Mouse (Mus musculus) frontal cortex, adult 2 months (tissue): ENCODE data around the gene Nr3c2. TPM values are rescaled to one million over a fixed set of nuclear protein-coding genes. Genes with fewer than 3 reads are reported as not detected.
A peak's percentile ranks its signal among the peaks of the same experiment; 100 is the strongest.

Experiments used
- DNase-seq, 2 experiments: peaks; one replicate each; pipeline ENCODE4 v3.0.0; 2022; ENCODE audit warnings: low spot score in 1 of 2; ENCODE audit errors: extremely low spot score in 1 of 2
- polyA plus RNA-seq: library from polyadenylated mRNA; depleted of rRNA; stranded (reverse); fragments of >200 nt; gene quantifications from 2 replicates; pipeline ENCODE4 v1.2.3, GENCODE M21; 2012

The Nr3c2 gene
- polyA plus RNA-seq, 1 experiment, result 16.6 TPM

DNA sequence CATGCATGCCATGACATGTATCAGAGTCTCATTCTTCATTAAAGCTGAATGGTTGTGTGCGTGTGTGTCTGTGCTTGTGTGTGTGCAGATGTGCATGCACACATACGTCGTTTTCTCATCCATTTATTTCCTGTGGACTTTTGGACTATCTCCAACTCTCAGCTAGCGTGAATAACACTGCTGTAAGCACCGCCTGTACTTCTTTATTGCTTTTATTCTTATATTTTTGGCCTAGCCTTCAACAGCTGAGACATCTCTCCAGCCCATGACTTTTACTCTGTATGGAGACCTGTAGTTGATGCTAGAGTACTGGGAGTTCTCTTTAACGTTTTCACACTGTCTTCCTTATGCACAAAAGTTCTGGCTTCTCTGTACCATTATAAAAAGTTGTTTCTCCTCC, 332.6 kb downstream of the Nr3c2 start:
- no peak for DNase-seq

DNA sequence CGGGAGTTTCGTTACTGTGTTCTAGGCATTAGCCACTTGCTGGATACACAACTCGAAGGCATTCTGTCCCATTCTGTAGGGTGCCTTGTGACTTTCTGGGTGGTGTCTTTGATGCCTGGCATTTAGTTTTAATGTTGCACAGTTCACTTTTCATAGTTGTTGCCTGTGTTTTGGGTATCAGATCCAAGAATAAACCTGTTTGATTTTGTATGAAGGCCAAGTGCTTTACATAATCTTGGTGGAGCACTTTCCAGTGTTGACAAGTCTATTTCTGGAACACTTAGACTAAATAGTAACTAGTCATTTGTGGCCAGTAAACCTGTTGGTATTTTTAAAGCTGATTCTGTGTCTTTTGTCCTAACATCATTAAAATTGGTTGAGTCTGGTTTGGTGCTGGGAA, 333.2 kb downstream of the Nr3c2 start:
- no peak for DNase-seq

DNA sequence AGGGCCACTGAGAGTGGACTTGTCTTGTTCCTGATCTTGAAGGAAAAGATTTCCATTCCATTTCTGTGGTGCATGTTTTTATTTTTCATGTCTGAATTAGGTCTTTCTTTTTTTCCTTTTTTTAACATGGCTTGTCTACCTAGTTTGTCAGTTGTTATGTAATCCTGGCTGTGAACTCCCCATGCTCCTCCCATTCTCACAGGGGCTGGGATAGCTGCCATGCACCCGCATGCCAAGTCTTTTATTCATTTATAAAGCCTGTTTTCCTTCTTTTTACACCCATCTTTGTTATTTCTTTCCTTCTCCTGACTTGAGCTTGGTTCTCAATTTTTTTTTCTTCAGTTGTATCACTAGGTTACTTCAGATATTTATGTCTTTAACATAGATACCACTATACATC, 337.5 kb downstream of the Nr3c2 start:
- peak in 1 of 2 experiments; percentile 42 for DNase-seq

DNA sequence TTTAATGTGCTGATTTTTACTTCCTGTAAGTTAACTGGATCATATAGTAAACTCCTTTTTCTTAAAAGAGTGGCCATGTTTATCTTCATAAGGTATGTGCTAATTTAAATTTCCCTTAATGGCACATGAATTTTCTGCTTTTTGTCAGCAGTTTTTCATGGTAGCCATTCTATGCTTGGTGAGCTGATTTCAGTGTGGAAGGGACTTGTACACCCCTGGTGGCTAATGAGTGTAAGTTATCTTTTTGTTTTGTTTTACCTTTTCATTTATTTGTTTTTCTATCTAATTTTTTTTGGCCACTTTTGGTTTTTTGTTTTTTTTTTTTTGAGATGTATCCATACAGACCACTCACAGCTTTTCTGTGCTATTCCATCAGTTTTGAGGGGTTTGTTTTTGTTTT, 340.2 kb downstream of the Nr3c2 start:
- no peak for DNase-seq

DNA sequence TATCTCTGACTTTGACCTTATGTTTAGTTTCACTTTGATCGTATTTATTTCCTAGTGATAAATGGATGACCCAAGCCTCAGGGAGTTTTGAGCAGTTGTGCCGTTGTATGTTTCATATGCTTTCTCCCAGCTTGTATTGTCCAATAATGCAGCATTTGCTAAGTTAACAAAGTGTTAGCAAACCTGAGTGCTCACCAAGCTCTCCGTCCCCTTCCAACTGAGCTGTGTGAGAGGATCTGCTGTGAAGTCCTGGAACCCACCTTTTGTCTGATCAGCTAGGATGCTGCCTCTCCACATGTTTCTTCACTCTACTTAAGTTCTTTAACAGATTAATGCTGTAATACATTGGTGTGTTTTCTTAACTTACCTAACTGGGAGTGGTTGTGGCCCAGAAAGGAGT, 342.1 kb downstream of the Nr3c2 start:
- DNase-seq, result no peak

DNA sequence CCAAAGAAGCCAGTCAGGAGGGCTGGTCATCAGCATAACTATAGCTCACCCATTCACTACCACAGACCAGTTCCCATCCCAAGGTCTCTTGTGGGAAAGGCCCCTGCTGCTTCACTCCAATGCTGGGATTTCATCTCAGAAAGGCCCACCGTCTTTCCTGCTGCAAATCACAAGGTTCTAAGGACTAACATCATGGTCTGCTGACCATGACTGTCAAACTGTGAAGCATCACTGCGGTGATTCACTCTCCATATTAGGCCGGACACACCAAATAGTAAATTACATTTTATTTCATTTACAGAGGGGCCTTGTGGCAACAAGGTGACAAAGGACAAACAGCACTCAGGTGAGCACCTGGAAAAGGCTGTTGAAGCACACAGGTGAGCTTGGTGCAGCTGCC, 350.9 kb downstream of the Nr3c2 start:
- DNase-seq, result no peak

DNA sequence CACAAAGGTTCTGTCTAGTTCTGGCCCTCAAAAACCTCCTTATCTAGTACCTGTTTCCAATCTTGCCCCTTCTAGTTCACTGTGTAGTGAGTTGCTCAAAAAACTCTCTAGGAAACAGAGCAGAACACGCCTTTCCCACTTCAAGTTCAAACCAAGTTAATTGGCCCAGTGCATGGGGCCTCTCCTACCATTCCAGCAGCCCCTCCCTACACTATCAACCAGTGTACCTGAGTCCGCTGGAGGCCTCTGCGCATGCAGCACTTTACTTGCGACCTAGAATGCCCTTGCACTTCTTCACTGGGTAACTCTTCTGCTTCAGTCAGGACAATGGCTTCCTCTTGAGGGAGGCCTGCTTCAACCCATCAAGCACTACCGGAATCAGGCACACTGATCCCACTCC, 351.9 kb downstream of the Nr3c2 start:
- no peak for DNase-seq

DNA sequence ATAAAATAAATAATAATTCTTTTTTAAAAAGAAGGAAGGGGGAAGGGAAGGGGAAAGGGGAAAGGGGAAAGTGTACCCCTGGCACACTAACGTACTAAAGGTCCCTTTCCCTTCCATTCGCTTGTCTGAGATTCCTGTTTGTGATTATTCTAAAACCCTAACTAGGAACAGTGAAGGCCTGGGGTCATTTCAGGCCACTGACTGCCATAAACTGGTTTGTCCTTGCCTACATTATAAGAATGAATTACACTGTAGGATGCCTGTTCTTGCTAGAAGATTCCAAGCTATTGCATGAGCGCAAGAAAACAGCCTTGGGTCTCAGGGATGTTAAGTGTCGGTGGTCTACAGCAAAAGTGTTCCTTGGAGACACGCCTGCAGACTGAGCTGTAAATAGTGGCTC, 355.2 kb downstream of the Nr3c2 start:
- no peak for DNase-seq

DNA sequence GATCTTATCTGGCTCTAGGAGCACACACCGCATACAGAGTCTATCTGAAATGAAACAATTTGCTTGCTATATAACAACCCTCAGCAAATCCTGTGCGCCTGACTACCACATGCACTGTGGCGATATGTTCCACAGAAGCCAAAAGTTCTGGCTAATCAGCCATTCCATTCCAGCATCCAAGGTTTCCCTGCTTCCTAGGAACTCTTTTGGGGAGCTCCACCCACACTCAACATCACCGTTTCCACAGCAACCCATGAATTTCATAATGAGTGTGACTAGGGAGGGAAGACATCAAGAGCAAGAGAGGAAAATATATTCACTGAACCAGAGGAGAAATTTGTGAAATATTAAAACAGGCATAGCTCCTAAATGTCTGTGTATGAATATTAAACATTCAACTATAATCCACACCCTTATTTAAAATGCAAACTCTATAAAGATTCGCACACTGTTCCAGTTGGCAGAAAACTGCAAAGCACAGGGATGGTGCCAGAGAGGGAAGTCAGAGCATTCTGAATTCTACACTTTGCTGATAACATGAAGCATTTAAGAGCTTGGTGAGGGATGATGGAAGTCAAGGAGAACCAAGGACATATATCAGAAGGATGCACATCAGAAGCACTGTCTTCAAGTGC, 357.3 kb downstream of the Nr3c2 start:
- DNase-seq, result peak; percentile 81 to 85

DNA sequence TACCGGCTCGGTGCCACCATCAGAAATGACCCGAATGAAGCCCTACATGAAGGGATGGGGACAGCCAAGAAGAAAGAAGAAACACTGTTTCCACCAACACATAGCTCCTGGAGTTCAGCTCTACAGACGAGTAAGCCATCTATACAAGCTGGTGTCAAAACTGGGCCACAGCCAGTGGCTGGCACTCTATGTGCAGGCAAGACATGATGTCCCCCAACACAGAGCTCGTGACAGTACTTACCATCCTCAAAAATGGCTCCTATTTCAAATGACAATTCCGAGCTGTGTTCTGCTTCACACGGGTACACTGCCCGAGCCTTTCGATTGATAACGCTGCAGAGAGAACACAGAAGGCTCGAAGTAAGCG, 357.8 kb downstream of the Nr3c2 start:
- DNase-seq, result no peak

DNA sequence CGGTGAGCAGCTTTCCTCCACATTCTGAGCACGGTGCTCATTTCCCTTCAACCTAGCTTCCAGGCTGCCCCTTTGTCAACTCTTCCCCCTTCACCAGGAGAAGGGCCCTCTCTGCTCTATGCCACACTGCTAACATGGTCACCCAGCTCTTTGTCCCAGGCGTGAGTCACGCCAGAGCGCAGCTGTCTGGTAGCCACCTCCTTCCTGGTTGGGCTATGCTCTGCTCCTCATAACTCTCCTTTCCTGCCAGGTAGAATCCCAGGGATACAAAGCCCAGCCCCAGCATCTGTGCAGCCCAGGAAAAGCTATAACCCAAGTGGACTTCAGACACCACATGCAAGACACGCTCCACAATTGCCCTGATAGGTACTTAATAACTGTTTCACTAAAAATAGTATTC, 362.0 kb downstream of the Nr3c2 start:
- DNase-seq, result no peak

DNA sequence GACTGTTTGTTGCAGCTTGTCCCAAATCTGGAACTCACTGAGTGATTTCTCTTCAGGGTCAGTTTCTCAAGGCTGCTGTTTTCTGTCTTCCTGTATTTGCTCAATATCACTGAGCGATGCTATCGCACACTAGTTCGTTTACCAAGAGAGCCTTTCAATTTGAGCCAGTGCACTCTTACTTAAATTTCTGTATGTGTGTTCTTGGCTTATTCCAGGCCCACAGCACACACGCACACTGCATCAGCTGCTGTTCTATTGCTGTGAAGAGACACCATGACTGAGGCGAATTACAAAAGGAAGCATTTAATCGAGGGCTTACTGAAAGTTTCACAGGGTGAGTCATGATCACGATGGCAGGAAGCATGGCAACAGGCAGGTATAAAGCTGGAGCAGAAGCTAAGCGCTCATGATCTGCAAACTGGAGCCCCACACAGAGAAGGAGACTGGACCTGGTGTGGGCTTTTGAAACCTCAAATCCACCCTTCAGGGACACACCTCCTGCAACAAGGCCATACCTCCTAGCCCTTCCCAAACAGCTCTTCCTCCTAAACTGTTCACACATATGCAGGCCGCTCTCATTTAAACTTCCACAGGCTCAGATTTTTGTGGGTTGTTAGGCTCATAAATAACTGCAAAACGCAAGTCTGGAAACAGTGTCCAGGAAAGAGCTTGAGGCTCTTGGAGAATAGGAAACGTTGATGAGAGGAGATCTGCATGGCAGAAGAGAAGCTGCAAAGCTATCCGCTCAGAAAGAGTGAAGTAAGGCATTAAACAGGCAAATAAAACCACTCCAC, 363.2 kb downstream of the Nr3c2 start:
- DNase-seq, result peak in 1 of 2 experiments; percentile 55

DNA sequence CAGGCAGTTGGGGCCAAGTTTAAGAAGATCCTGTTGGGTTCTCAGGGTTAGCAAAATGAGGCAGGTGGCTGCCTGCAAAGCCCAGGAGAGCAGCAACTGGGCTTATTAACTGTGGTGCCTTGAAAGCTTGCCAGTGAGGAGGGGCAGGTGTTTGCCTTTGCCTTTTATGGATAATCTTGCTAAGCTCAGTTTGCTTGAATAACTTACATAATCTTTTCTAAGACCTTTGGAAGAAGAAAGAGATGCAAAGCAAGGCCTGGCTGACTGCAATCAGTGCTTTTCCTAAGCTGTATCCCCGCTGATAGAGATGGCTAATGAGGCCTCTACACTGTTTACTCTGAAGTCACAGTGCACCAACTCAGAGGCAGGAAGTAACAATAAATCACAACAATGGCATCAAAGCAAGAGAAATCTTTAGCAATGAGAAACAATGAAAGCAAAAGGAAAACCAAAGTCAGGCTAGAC, 368.7 kb downstream of the Nr3c2 start:
- DNase-seq, result no peak

DNA sequence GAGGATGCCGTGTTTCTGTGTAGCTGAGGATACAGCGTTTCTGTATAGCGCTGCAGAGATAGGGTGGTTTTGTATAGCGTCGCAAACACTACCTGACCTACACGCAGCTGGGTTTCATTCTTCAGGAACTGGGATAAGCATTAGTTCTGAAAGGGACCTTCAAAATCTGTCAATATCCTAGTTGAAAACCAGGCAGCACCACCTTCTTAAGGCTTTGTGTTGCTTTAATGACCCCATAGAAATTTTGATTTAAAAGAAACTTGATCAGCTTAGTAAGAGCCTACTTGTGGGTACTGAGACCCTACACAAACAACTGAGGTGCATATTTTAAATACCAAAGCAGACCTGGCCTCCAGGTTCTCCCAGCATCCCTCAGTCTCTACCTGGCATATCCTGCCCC, 372.9 kb downstream of the Nr3c2 start:
- DNase-seq, result no peak

DNA sequence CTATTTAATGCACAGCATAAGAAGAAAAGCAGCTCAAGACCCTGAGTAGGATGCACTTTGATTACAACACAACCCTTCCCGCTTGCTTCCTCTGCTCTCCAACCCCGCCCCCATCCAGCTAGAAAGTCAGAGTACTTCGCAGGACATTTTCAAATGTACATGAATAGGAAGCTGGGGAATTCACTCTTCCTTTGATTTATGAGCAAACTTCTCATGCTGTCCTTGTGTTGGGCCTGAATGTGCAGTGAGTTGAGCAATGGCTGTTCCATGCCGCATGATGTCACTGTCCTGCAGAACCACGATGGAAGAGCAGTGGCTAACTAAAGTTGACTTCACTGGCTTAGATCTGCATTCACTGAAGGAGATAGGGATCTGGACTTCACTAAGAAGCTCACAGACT, 376.3 kb downstream of the Nr3c2 start:
- no peak for DNase-seq

DNA sequence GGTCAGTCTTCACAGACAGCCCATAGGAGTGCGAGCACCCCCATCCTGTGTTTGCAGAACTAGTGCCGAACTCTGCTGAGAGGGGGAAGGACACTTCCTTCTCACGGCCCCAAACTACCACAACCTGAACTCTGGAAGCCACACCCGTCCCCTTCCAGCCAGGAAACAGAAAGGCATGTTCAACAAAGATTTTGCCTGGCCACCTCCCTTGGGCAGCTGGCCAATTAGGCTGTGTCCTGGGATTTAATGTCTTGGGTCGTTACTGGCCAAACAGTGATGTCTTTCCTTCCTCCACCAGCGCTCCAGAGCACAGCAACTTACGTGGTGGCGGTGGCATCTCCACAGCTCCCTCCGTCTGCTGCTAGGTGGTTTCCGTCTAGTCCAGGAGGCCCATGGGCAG, 377.6 kb downstream of the Nr3c2 start:
- DNase-seq, result no peak

DNA sequence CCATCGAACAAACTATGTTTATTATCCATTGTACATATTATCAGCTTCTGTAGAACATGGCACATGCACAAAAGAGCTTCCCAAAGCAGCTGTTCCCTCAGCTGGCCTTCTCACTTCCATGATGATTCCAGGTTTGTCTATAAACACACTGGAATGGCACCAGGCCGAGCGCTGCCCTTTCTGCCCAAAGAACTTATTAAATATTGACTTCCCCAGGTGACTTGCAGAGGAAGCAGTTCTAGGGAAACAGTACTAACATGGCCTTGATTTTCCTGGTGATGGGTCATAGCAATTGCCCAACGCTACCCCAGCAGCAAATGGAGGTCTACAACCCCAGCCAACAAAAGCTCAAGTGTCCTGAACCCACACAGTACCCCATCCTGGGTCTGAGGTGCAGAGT, 379.0 kb downstream of the Nr3c2 start:
- DNase-seq, result no peak

DNA sequence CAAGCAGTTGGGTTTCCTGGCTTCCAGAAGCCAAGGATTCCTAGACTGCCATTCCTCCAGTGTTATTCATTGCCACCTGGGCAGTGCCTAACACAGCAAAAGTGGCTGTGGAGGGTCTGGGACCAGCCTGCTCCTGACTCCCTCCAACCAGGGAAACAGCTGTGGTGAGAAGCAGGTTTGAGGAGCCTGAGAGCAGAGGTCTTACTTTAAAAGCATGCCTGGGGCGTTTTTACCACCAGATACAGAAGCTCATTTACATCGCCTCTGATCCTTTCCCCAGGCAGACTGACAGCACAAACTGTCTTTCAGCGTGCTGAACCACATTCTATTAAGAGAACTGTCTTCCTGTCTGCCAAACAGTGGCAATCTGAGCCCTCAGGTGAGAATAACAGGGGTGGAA, 380.7 kb downstream of the Nr3c2 start:
- DNase-seq, result no peak

DNA sequence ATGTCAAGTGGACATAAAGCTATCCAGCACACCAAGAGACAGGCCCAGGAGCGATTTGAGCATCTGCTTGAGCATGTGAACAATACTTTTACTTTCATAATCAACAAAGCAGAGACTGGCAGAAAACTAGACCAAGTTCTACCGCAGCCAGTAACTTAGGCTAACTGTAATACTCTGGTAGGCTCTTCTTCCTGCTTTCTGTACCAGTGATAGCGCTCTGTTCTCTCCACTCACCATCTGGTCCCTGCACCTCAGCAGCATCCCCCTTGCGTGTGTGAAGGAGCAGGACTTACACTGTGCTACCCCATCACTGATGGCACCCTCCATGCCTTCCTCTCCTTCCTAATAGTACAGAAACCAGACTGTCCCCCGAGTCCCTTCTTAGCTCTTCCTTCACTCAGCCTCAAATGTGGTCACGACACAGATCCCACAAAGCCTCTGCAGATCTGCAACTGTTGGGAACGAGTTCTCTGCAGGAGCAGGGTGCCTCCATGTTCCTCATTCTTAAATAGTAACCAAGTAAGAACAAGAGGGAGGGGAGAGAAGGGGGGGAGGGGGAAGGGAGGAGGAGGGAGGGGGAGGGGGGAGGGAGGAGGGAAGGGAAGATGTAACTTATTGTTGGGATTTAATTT, 383.5 kb downstream of the Nr3c2 start:
- no peak for DNase-seq

DNA sequence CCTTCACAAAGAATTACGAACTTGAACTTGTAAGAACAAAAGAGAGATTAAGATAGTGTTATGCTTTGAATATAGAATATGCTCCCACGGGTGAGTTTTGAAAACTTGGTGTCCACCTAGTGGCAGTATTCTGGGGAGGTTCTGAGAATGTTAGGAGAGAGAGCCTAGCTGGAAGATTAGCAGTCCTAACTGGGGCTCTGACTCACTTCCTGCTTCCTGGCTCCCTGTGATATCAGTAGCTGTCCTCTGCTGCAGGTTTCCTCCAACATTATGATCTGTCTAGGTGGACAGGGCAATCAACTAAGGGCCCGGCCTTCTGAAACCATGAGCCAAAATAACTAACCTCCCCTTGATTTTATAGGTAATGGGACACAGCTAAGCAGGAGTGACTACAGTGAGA, 385.2 kb downstream of the Nr3c2 start:
- DNase-seq, result no peak

DNA sequence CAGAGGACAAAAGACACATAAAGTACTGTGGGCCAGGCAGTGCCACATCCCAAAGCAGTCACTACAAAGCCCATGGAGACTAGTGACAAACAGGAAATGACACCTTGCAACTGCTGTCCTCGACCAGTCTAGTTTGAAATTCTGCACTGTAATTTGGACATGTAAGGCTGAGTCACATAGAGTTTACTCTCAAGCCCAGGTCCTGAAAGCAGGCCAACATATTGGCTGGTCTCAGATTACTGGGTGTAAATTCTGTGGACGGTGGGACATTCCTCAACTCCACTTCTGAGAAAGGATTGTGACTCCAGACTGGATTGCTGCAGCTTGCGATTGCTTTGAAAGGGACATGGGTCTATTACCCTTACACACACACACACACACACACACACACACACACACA, 388.8 kb downstream of the Nr3c2 start:
- no peak for DNase-seq

DNA sequence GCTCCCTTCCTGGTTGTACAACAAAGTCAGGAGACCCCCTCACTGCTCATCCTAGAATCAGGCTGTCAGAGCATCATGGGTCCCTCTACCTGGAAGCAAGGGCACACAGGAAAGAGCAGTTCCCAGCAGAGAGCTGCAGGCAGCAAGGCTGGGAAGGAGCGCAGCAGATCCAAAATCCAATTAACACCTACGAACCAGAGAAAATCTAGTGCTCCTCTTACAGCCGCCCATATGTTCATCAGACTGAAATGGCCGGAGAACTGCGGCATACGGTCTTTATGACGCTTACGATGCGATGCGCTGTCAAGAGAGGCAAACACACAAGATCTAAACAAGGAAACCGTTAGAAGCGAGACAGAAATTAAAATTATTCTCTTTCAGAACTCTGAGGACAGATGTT, 389.2 kb downstream of the Nr3c2 start:
- DNase-seq, result no peak
